Mouse (Mus musculus) CD4-positive naive resting alpha-beta T cell, adult 76 days (primary cell): Measurements from ENCODE around the gene Aldh4a1. TPM values are rescaled to one million over a fixed set of nuclear protein-coding genes. Genes with fewer than 3 reads are reported as not detected.

Experiments
- total RNA-seq: library from RNA; stranded (reverse); gene quantifications from one replicate; pipeline ENCODE4 v1.2.4, GENCODE M21; 2023

Aldh4a1 gene
- 16.8 TPM for total RNA-seq

DNA sequence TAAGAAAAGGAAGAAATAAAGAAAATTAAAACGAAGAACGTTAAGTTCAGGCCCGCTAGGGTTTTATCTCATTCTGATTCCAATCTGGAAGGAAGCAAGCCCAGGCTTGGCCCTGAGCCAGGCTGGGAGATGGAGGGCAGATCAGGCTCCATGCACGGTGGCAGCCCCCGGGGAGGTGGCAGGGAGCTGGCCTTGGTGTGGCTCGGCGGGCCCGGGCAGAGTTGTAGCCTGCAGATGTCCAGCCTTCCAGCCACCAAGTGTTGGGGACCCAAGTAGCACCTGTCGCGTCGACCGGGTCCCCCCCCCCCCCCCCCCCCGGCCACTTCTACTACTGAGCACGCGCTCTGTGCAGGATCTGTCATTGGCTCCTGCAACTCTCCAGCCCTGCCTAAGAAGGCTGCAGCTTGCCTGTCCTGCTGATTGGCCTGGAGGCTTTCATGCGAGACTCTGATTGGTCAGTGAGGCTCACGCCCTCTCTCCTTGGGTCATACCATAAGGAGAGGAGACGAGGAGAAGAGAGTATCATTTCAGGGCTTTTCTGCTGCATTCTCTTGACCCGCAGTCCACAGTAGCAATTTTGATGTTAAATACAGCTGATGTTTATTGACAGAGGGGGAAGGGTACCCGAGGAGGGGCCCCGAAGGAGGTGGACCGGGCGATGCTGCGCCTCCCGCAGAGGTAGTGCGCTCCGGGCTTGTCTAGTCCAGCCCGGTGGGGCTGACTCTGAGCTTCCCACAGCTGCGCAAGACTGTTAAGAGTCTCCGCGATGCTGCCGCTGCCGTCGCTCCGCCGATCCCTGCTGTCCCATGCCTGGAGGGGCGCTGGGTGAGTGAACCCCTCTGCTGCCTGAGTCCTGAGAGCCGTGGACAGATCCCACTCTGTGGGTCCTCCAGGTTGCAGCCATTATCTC lies at the start of gene Aldh4a1:
Gene Aldh4a1, plus strand, starts transcription at position 494 of the 910 bp plus-strand sequence.

DNA sequence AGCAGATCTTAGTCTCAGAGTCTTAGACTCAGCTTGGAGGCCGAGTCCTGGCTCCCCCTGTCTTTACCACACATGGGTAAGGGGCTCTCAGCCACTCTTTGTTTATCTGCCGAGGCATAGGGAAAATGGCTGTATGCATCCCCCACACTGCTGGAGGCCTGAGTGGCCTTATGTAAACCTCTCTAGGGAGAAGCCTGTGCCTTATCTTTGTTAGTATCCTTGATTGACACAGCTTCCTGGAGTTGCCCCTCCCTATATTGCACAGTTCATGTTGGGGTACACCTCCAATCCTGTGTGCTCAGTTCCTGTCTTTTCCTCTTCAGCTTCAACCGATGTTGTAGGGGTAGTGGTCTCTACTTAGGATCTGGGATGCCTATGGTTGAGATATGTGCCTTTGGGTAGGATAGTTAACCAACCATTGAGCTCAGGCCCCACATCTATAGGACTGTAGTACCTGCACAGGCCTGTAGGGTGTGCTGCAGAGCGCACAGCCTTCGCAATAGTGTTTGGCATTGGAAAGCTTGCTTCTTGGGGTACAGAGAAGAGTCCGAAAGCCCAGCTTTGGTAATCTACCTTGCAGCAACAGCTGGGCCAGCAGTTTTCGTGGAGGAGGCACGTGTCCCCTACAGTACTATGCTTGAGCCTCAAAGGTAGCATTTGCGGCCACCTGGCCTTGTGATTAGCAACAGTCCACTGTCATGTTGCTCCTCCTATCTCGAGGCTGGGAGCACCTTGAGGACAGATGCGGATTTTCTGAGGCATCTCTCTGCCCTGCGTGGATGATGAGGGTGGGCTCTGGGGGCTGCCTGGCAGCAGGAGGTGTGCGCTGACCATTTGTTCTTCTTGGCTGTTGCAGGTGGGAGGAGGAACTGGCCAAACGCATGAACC lies 20.1 kb upstream of the Aldh4a1 start, which contains the start of gene Gm21969:
Gene Gm21969, plus strand, starts transcription at position 830 of the 888 bp plus-strand sequence.

DNA sequence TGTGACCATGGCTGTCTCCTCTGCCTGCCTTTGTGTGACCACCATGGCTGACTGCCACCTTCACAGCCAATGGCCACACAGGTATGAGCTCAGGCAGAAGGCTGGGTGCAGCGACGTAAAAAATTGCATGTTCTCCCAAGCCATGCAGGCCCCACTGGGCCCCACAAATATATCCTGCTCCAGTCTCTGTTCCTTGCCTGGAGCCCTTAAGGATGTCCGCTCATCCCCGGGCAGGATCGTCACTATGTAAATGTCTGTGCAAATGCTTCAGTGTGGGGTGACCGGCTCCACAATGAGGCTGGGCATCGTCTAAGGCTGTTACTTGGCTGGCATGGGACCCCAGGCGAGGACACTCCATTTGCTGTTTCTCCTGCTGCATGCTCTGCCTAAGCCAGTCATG lies 30.6 kb downstream of the Aldh4a1 start, which contains the start of gene Tas1r2:
Gene Tas1r2, plus strand, starts transcription at position 301 of the 400 bp plus-strand sequence.

Other genes starting within 250 kb of the Aldh4a1 start
- 15.1 TPM for gene Iffo2, start 92.3 kb upstream of the Aldh4a1 start, total RNA-seq
- not detected for gene Gm21969, start 19.7 kb upstream of the Aldh4a1 start, total RNA-seq
- gene Tas1r2, start 30.7 kb downstream of the Aldh4a1 start, total RNA-seq: not detected
- gene Pax7, start 210.7 kb downstream of the Aldh4a1 start, total RNA-seq: not detected